Mouse (Mus musculus) liver, embryonic 12.5 days (tissue): ENCODE data around the gene Hoxa9. TPM values are rescaled to one million over a fixed set of nuclear protein-coding genes. Genes with fewer than 3 reads are reported as not detected.

Experiments used
- ATAC-seq: fragments of 200-750 bp; cut with Nextera tagmentation; 2 replicates; pipeline ENCODE4 v1.8.0; 2017; ENCODE audit warnings: moderate number of reproducible peaks, mild to moderate bottlenecking, moderate library complexity
- H3K27ac ChIP-seq: fragments of 300-500 bp; sonication (generic); 2 replicates; pipeline ENCODE4 v1.5.1; 2016; ENCODE audit warnings: mild to moderate bottlenecking
- H3K27me3 ChIP-seq: fragments of 300-500 bp; sonication (generic); replicated peaks from 2 replicates; pipeline ENCODE4 v1.6.1; 2016; ENCODE audit warnings: mild to moderate bottlenecking, moderate library complexity
- H3K36me3 ChIP-seq: fragments of 300-500 bp; sonication (generic); 2 replicates; pipeline ENCODE4 v1.6.1; 2016; ENCODE audit warnings: mild to moderate bottlenecking, moderate library complexity
- H3K4me1 ChIP-seq: fragments of 300-500 bp; sonication (generic); 2 replicates; pipeline ENCODE4 v1.6.1; 2016
- H3K4me2 ChIP-seq: fragments of 300-500 bp; sonication (generic); 2 replicates; pipeline ENCODE4 v1.6.1; 2016; ENCODE audit warnings: mild to moderate bottlenecking, moderate library complexity
- H3K4me3 ChIP-seq: fragments of 300-500 bp; sonication (generic); 2 replicates; pipeline ENCODE4 v1.5.1; 2016; ENCODE audit warnings: mild to moderate bottlenecking, moderate library complexity
- H3K9ac ChIP-seq: fragments of 300-500 bp; sonication (generic); 2 replicates; pipeline ENCODE4 v1.6.1; 2016; ENCODE audit warnings: mild to moderate bottlenecking, moderate library complexity
- H3K9me3 ChIP-seq: fragments of 300-500 bp; sonication (generic); replicated peaks from 2 replicates; pipeline ENCODE4 v1.6.1; 2016; ENCODE audit warnings: mild to moderate bottlenecking, moderate library complexity
- WGBS: fragments of 180-500 bp; shearing (Covaris S2); methylation state at CpG from one replicate; pipeline ENCODE4 v1.1.7; 2016; ENCODE audit not compliant: insufficient replicate concordance; 5-methylcytosine and 5-hydroxymethylcytosine counted together
- microRNA counts: library from miRNA; unstranded; fragments of <30 nt; microRNA quantifications from one replicate; lab custom pipeline; 2017
- microRNA-seq: library from miRNA; unstranded; fragments of <30 nt; microRNA quantifications from one replicate; pipeline ENCODE4, GENCODE M21; 2017
- polyA plus RNA-seq: library from polyadenylated mRNA; unstranded; fragments of >200 nt; fragmentation: Nextera tagmentation; extraction: Ambion mirVana; gene quantifications from 2 replicates; pipeline ENCODE4 v1.2.1, GENCODE M21; 2016

Hoxa9 gene
- polyA plus RNA-seq, 1 experiment from 2014 or later: 1.4 TPM

DNA sequence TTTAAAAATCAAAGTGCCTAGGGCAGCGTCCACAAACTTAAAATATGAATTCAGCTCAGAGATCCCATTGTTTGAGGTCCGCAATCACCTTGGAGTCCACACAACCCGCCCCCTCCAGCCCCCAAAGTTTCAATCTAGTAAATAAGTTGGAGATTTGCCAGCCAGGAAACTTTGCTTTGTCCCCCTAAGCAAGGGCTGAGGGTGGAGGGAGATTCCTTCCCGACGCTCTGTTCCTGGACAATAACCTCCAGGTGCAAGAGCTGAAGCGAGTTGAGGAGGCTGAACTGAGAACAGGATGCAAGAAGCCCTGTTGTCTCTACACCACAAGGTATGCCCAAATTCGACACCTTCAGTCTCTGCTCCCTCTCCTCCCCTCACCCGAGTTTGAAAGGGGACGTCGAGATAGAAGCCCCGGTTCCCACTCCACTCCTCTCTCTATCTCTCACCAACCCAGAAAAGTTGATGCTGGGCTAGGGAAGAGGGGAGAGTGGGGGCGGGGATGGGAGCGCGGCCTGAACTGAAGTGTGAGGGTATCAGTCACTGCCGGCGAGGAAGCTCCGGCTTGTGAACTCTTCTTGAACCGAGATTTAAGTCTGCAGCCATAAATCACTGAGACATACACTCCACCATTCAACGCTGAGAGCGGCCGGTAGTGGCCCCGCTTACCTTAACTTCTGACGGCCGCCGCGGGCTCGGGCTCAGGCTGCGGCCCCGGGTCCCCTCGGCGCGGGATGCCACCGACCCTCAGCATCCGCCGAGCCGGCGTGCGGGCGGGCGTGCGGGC lies 55.7 kb downstream of the Hoxa9 start:
- H3K4me2 ChIP-seq: peak overlapping the region; percentile 49
- WGBS: 3% methylated on average over 41 of the region's 41 CpGs
- no peaks in the 10 kb centered on the region for H3K9me3 ChIP-seq
- peak overlapping the region; percentile 77 for H3K27ac ChIP-seq
- ATAC-seq: no peak
- peaks cover 12% of the 10 kb centered on the region; the same call in 1 of the 2 replicates for H3K4me1 ChIP-seq
- peaks cover 98% of the 10 kb centered on the region for H3K27me3 ChIP-seq
- no peaks in the 10 kb centered on the region for H3K36me3 ChIP-seq
- peak overlapping the region; percentile 50 for H3K4me3 ChIP-seq
- H3K9ac ChIP-seq: peak overlapping the region; percentile 53

DNA sequence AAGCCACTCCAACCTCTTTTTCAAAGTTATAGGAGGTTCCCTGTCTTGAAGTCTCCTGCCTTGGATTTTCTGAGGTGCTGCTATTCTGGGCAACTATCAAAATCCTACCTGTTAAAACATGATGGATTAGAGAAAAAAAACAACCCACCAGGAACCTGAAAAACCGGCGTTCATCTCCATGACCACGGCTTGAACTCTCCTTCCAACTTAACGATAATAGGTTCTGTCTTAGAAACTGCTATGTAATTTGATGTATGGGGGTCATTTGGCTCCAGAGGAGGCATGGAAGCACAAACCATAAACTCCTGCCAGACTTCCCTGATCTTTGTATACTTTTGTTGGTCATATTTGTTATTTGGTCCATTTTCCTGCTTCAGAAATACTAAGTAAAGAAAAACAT lies 57.2 kb downstream of the Hoxa9 start:
- Histone ChIP-seq H3K4me1 (peaks cover 12% of the 10 kb centered on the region; the same call in 1 of the 2 replicates), H3K9ac (no peak overlapping the region), H3K4me3 (no peak overlapping the region), H3K4me2 (peak overlapping the region; percentile 52; the same call in 1 of the 2 replicates), H3K27ac (no peak overlapping the region), H3K27me3 (peaks cover 98% of the 10 kb centered on the region), H3K36me3 (no peaks in the 10 kb centered on the region), H3K9me3 (no peaks in the 10 kb centered on the region)
- 3% methylated on average over 4 of the region's 4 CpGs for WGBS
- no peak for ATAC-seq

MicroRNA genes within 50 kb of the gene (microRNA counts, 519-probe panel; counts per million panel counts)
- microRNA mmu-miR-196b (lab: Ali Mortazavi, UCI): 582 counts per million, percentile 70 among the panel's probes with 10 or more counts

Small RNAs within 50 kb of the gene (microRNA-seq; reads per million reads assigned to microRNA genes)
- gene Mir196b: 2,134 reads per million, percentile 80 among the genes with 10 or more reads in this experiment

Other genes with a start within 250 kb of the Hoxa9 start
- 22.2 and 22.6 TPM in 2 replicates for gene Skap2, start 218.5 kb downstream of the Hoxa9 start, polyA plus RNA-seq
- 1.0 and 1.1 TPM in 2 replicates for gene Hoxa1, start 72.8 kb downstream of the Hoxa9 start, polyA plus RNA-seq
- 1.4 TPM in 2 replicates for gene Hoxa2, start 66.3 kb downstream of the Hoxa9 start, polyA plus RNA-seq
- gene 5730596B20Rik, start 53.6 kb downstream of the Hoxa9 start, polyA plus RNA-seq: 0.29 TPM in 2 replicates
- gene Hoxa4, start 39.3 kb downstream of the Hoxa9 start, polyA plus RNA-seq: 0.79 and 0.92 TPM in 2 replicates
- gene Hoxa5, start 26.5 kb downstream of the Hoxa9 start, polyA plus RNA-seq: 2.1 and 3.1 TPM in 2 replicates
- 0.14 and 0.20 TPM in 2 replicates for gene Hoxa6, start 22.4 kb downstream of the Hoxa9 start, polyA plus RNA-seq
- 0.97 and 1.2 TPM in 2 replicates for gene Hoxa3, start 17.8 kb downstream of the Hoxa9 start, polyA plus RNA-seq
- not detected in 2 replicates for gene Gm28308, start 17.8 kb downstream of the Hoxa9 start, polyA plus RNA-seq
- gene Hoxa7, start 9.2 kb downstream of the Hoxa9 start, polyA plus RNA-seq: 0.74 and 0.81 TPM in 2 replicates
- 0.44 and 0.61 TPM in 2 replicates for gene Hoxa10, start 9.8 kb upstream of the Hoxa9 start, polyA plus RNA-seq
- gene Hoxa11, start 14.7 kb upstream of the Hoxa9 start, polyA plus RNA-seq: 0.06 TPM in 1 of 2 replicates, not detected in the other
- not detected in 2 replicates for gene Hoxa13, start 29.8 kb upstream of the Hoxa9 start, polyA plus RNA-seq
- gene Evx1, start 82.4 kb upstream of the Hoxa9 start, polyA plus RNA-seq: 0.06 TPM in 1 of 2 replicates, not detected in the other